Mouse (Mus musculus): ENCODE measurements at regions not wholly inside any gene's neighbourhood (a gene's known extent, or its start where the extent isn't known, plus 50 kb on each side); places are given as distances from the start of the nearest gene placed in this dataset.

- TF ChIP-seq TAL1 (IDR thresholded peaks at IDR 0.05; ENCODE audit: low read length): no peak
- no peak for TF ChIP-seq MEF2A (IDR thresholded peaks at IDR 0.05; ENCODE audit: extremely low read depth, insufficient replicate concordance, low read depth, low read length, poor library complexity, severe bottlenecking)
- TF ChIP-seq CTCF (IDR thresholded peaks at IDR 0.05 in 2 of 3, conservative IDR thresholded peaks at IDR 0.05 in 1 of 3; ENCODE audit: control insufficient read depth in 1 of 3, insufficient read depth in 1 of 3, low read depth in 2 of 3, low read length in 3 of 3, poor library complexity in 1 of 3, severe bottlenecking in 1 of 3): no peak
- no peak for TF ChIP-seq POLR2A (IDR thresholded peaks at IDR 0.05; ENCODE audit: control insufficient read depth in 1 of 2, insufficient read depth in 1 of 2, low read depth in 1 of 2, low read length in 2 of 2, poor library complexity in 1 of 2)
- no peak for TF ChIP-seq GATA1 (IDR thresholded peaks at IDR 0.05; ENCODE audit: low read depth, low read length)
- no peak for TF ChIP-seq EP300 (IDR thresholded peaks at IDR 0.05; ENCODE audit: low read depth in 1 of 2, low read length in 2 of 2)
- no peak for TF ChIP-seq ZC3H11A (IDR thresholded peaks at IDR 0.05; ENCODE audit: low read depth, low read length)
- no peak for TF ChIP-seq MAX (IDR thresholded peaks at IDR 0.05; ENCODE audit: low read length)
- no peak for TF ChIP-seq MYB (IDR thresholded peaks at IDR 0.05; ENCODE audit: low read depth, low read length)
- no peak for TF ChIP-seq NELFE (IDR thresholded peaks at IDR 0.05; ENCODE audit: low read depth, low read length)
- no peak for TF ChIP-seq MXI1 (IDR thresholded peaks at IDR 0.05; ENCODE audit: low read depth, low read length)
- no peak for TF ChIP-seq USF1 (IDR thresholded peaks at IDR 0.05; ENCODE audit: low read depth, low read length)
These were observed 275.3 kb upstream of the Clnk start for GRCm38 (mm10) chr5:39151917-39152316.
